Mouse (Mus musculus): ENCODE results near the gene Krtap26-1. TPM values are rescaled to one million over a fixed set of nuclear protein-coding genes. Genes with fewer than 3 reads are reported as not detected.

Gene Krtap26-1
- polyA plus RNA-seq, 1 experiment: not detected

GRCm38 (mm10) chr16:88640053-88640452, 7.5 kb downstream of the Krtap26-1 start:
- no peaks in the 10 kb centered on the region for H3K36me3 ChIP-seq (ENCODE audit: control insufficient read depth, insufficient read depth)
- H3K79me2 ChIP-seq (ENCODE audit: control insufficient read depth, insufficient read depth): no peaks in the 10 kb centered on the region
- TF ChIP-seq CEBPB (IDR thresholded peaks at IDR 0.05; ENCODE audit: insufficient read depth, poor library complexity, severe bottlenecking) (no peak), E2F4 (IDR thresholded peaks at IDR 0.05; ENCODE audit: insufficient read depth) (no peak), MYOD1 (IDR thresholded peaks at IDR 0.05; ENCODE audit: control insufficient read depth in 1 of 3, insufficient read length in 2 of 3, low read depth in 2 of 3) (no peak), MAX (IDR thresholded peaks at IDR 0.05; ENCODE audit: low read depth) (no peak), TCF3 (IDR thresholded peaks at IDR 0.05; ENCODE audit: insufficient read length, low read depth) (no peak), TCF12 (IDR thresholded peaks at IDR 0.05; ENCODE audit: insufficient read depth, poor library complexity, severe bottlenecking) (no peak), MYOG (IDR thresholded peaks at IDR 0.05; ENCODE audit: control insufficient read depth in 1 of 3, insufficient read depth in 1 of 3, insufficient read length in 2 of 3, low read depth in 2 of 3) (no peak), POLR2A (IDR thresholded peaks at IDR 0.05; ENCODE audit: insufficient read length, low read depth) (no peak), REST (IDR thresholded peaks at IDR 0.05; ENCODE audit: insufficient read depth, insufficient read length) (no peak), USF1 (IDR thresholded peaks at IDR 0.05; ENCODE audit: low read depth) (no peak), SRF (IDR thresholded peaks at IDR 0.05; ENCODE audit: control insufficient read depth, insufficient read length, low read depth) (no peak), POLR2AphosphoS2 (IDR thresholded peaks at IDR 0.05; ENCODE audit: insufficient read length, low read depth) (no peak)
- no peak overlapping the region for H3K4me3 ChIP-seq
- H3K27me3 ChIP-seq (ENCODE audit: control insufficient read depth, insufficient read depth, insufficient read length): no peaks in the 10 kb centered on the region
- H3K4me2 ChIP-seq (ENCODE audit: low read depth): no peak overlapping the region
- no peak overlapping the region for H3ac ChIP-seq (ENCODE audit: control insufficient read depth, insufficient read length)

- Histone ChIP-seq H3ac (ENCODE audit: control insufficient read depth, insufficient read length) (no peak overlapping the region), H3K79me2 (ENCODE audit: control insufficient read depth, insufficient read depth) (no peaks in the 10 kb centered on the region), H3K4me3 (no peak overlapping the region), H3K4me2 (ENCODE audit: low read depth) (no peak overlapping the region), H3K36me3 (ENCODE audit: control insufficient read depth, insufficient read depth) (no peaks in the 10 kb centered on the region), H3K27me3 (ENCODE audit: control insufficient read depth, insufficient read depth, insufficient read length) (no peaks in the 10 kb centered on the region)
- TF ChIP-seq MYOD1 (IDR thresholded peaks at IDR 0.05; ENCODE audit: control insufficient read depth in 1 of 3, insufficient read length in 2 of 3, low read depth in 2 of 3) (no peak), MAX (IDR thresholded peaks at IDR 0.05; ENCODE audit: low read depth) (no peak), POLR2AphosphoS2 (IDR thresholded peaks at IDR 0.05; ENCODE audit: insufficient read length, low read depth) (no peak), POLR2A (IDR thresholded peaks at IDR 0.05; ENCODE audit: insufficient read length, low read depth) (no peak), SRF (IDR thresholded peaks at IDR 0.05; ENCODE audit: control insufficient read depth, insufficient read length, low read depth) (no peak), TCF3 (IDR thresholded peaks at IDR 0.05; ENCODE audit: insufficient read length, low read depth) (no peak), MYOG (IDR thresholded peaks at IDR 0.05; ENCODE audit: control insufficient read depth in 1 of 3, insufficient read depth in 1 of 3, insufficient read length in 2 of 3, low read depth in 2 of 3) (no peak), CEBPB (IDR thresholded peaks at IDR 0.05; ENCODE audit: insufficient read depth, poor library complexity, severe bottlenecking) (no peak), E2F4 (IDR thresholded peaks at IDR 0.05; ENCODE audit: insufficient read depth) (no peak), USF1 (IDR thresholded peaks at IDR 0.05; ENCODE audit: low read depth) (no peak), TCF12 (IDR thresholded peaks at IDR 0.05; ENCODE audit: insufficient read depth, poor library complexity, severe bottlenecking) (no peak), REST (IDR thresholded peaks at IDR 0.05; ENCODE audit: insufficient read depth, insufficient read length) (no peak)
These were observed 12.5 kb downstream of the Krtap26-1 start for GRCm38 (mm10) chr16:88635142-88635541.

GRCm38 (mm10) chr16:88631474-88631873, 16.1 kb downstream of the Krtap26-1 start:
- H3K79me2 ChIP-seq (ENCODE audit: control insufficient read depth, insufficient read depth): no peaks in the 10 kb centered on the region
- no peak for TF ChIP-seq MAX (IDR thresholded peaks at IDR 0.05; ENCODE audit: low read depth)
- no peak for TF ChIP-seq POLR2AphosphoS2 (IDR thresholded peaks at IDR 0.05; ENCODE audit: insufficient read length, low read depth)
- TF ChIP-seq SRF (IDR thresholded peaks at IDR 0.05; ENCODE audit: control insufficient read depth, insufficient read length, low read depth): no peak
- no peak for TF ChIP-seq USF1 (IDR thresholded peaks at IDR 0.05; ENCODE audit: low read depth)
- TF ChIP-seq REST (IDR thresholded peaks at IDR 0.05; ENCODE audit: insufficient read depth, insufficient read length): no peak
- no peak for TF ChIP-seq E2F4 (IDR thresholded peaks at IDR 0.05; ENCODE audit: insufficient read depth)
- no peak overlapping the region for H3K4me3 ChIP-seq

GRCm38 (mm10) chr16:88627566-88627965, 20.0 kb downstream of the Krtap26-1 start, which contains the start of gene 2310079G19Rik:
TSS of gene 2310079G19Rik (minus strand) at chr16:88627666.
- no peak within 1 kb of the TSS for H3K4me2 ChIP-seq (ENCODE audit: low read depth)
- TF ChIP-seq CEBPB (IDR thresholded peaks at IDR 0.05; ENCODE audit: insufficient read depth, poor library complexity, severe bottlenecking): no peak
- no peaks in the 10 kb centered on the region for H3K36me3 ChIP-seq (ENCODE audit: control insufficient read depth, insufficient read depth)
- no peaks in the 10 kb centered on the region for H3K27me3 ChIP-seq (ENCODE audit: control insufficient read depth, insufficient read depth, insufficient read length)
- H3ac ChIP-seq (ENCODE audit: control insufficient read depth, insufficient read length): no peak within 1 kb of the TSS
- H3K79me2 ChIP-seq (ENCODE audit: control insufficient read depth, insufficient read depth): no peaks in the 10 kb centered on the region
- no peak within 1 kb of the TSS for H3K4me3 ChIP-seq

More at GRCm38 (mm10) chr16:88631474-88631873, 16.1 kb downstream of the Krtap26-1 start:
- Histone ChIP-seq H3ac (ENCODE audit: control insufficient read depth, insufficient read length) (no peak overlapping the region), H3K4me2 (ENCODE audit: low read depth) (no peak overlapping the region), H3K36me3 (ENCODE audit: control insufficient read depth, insufficient read depth) (no peaks in the 10 kb centered on the region), H3K27me3 (ENCODE audit: control insufficient read depth, insufficient read depth, insufficient read length) (no peaks in the 10 kb centered on the region)

GRCm38 (mm10) chr16:88612712-88613111, 34.9 kb downstream of the Krtap26-1 start:
- Histone ChIP-seq H3K36me3 (ENCODE audit: control insufficient read depth, insufficient read depth) (no peaks in the 10 kb centered on the region), H3K4me2 (ENCODE audit: low read depth) (no peak overlapping the region), H3ac (ENCODE audit: control insufficient read depth, insufficient read length) (no peak overlapping the region), H3K4me3 (no peak overlapping the region), H3K27me3 (ENCODE audit: control insufficient read depth, insufficient read depth, insufficient read length) (no peaks in the 10 kb centered on the region), H3K79me2 (ENCODE audit: control insufficient read depth, insufficient read depth) (no peaks in the 10 kb centered on the region)
- TF ChIP-seq POLR2AphosphoS2 (IDR thresholded peaks at IDR 0.05; ENCODE audit: insufficient read length, low read depth) (no peak), USF1 (IDR thresholded peaks at IDR 0.05; ENCODE audit: low read depth) (no peak), CEBPB (IDR thresholded peaks at IDR 0.05; ENCODE audit: insufficient read depth, poor library complexity, severe bottlenecking) (no peak), TCF3 (IDR thresholded peaks at IDR 0.05; ENCODE audit: insufficient read length, low read depth) (no peak), MAX (IDR thresholded peaks at IDR 0.05; ENCODE audit: low read depth) (no peak), TCF12 (IDR thresholded peaks at IDR 0.05; ENCODE audit: insufficient read depth, poor library complexity, severe bottlenecking) (no peak), MYOD1 (IDR thresholded peaks at IDR 0.05; ENCODE audit: control insufficient read depth in 1 of 3, insufficient read length in 2 of 3, low read depth in 2 of 3) (no peak), E2F4 (IDR thresholded peaks at IDR 0.05; ENCODE audit: insufficient read depth) (no peak), SRF (IDR thresholded peaks at IDR 0.05; ENCODE audit: control insufficient read depth, insufficient read length, low read depth) (no peak), POLR2A (IDR thresholded peaks at IDR 0.05; ENCODE audit: insufficient read length, low read depth) (no peak), REST (IDR thresholded peaks at IDR 0.05; ENCODE audit: insufficient read depth, insufficient read length) (no peak)
